Mouse (Mus musculus) testis, adult 2 months (tissue): ENCODE data around the gene Mms22l.

Source experiments
- CTCF ChIP-seq: fragments of 200-500 bp; IDR thresholded peaks from 2 replicates; pipeline ENCODE4 v1.5.1; 2012; ENCODE audit warnings: low read depth, mild to moderate bottlenecking, inconsistent platforms, low read length, moderate library complexity; ENCODE audit not compliant: control insufficient read depth, insufficient read depth, insufficient replicate concordance
- POLR2A ChIP-seq: fragments of 200-500 bp; IDR thresholded peaks from 2 replicates; pipeline ENCODE4 v1.6.1; 2012; ENCODE audit warnings: low read depth, mild to moderate bottlenecking, inconsistent platforms, low read length, moderate library complexity; ENCODE audit not compliant: control insufficient read depth

DNA sequence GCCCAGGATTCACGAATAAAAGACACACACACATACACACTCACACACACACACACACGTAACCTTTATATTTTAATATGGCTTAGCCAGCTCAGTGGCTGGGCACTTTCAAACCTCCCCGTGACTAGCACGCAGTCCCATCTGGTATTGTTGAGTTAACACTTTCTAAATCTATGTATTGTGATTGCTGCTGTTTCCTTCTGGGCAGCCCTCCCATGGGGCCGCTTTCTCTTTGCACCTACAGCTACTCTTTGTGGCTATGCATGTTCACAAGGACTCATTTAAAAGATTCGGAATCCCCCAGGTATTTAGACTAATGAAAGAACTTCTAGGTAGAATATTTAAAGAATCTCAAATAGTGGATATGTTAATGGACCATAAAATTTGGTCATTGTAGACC is 105.5 kb downstream of the Mms22l start:
- TF ChIP-seq CTCF (no peak), POLR2A (no peak)
